Mouse (Mus musculus) embryonic facial prominence, embryonic 13.5 days (tissue): ENCODE data around the gene Acy3. TPM values are rescaled to one million over a fixed set of nuclear protein-coding genes. Genes with fewer than 3 reads are reported as not detected.
A peak's percentile ranks its signal among the peaks of the same experiment; 100 is the strongest.
"Not testable (repeated sequence)": the region's sequence is repeated elsewhere in the genome, so short reads cannot be mapped to it uniquely, and the experiment has no call there.

Source experiments
- ATAC-seq: fragments of 200-750 bp; cut with Nextera tagmentation; 2 replicates; pipeline ENCODE4 v1.8.0; 2017; ENCODE audit warnings: low read depth; ENCODE audit not compliant: insufficient number of reproducible peaks, insufficient read depth, low FRiP score, low TSS enrichment
- H3K27ac ChIP-seq: fragments of 300-500 bp; sonication (generic); 2 replicates; pipeline ENCODE4 v1.5.1; 2015; ENCODE audit warnings: moderate library complexity, mild to moderate bottlenecking, inconsistent platforms
- H3K27me3 ChIP-seq: fragments of 300-500 bp; sonication (generic); 2 replicates; pipeline ENCODE4 v1.6.1; 2015; ENCODE audit warnings: mild to moderate bottlenecking, inconsistent platforms
- H3K36me3 ChIP-seq: fragments of 300-500 bp; sonication (generic); 2 replicates; pipeline ENCODE4 v1.6.1; 2015; ENCODE audit warnings: mild to moderate bottlenecking, inconsistent platforms
- H3K4me1 ChIP-seq: fragments of 300-500 bp; sonication (generic); 2 replicates; pipeline ENCODE4 v1.6.1; 2015; ENCODE audit warnings: inconsistent platforms
- H3K4me2 ChIP-seq: fragments of 300-500 bp; sonication (generic); 2 replicates; pipeline ENCODE4 v1.6.1; 2015; ENCODE audit warnings: moderate library complexity, mild to moderate bottlenecking, inconsistent platforms
- H3K4me3 ChIP-seq: fragments of 300-500 bp; sonication (generic); 2 replicates; pipeline ENCODE4 v1.5.1; 2015; ENCODE audit warnings: mild to moderate bottlenecking, inconsistent platforms
- H3K9ac ChIP-seq: fragments of 300-500 bp; sonication (generic); 2 replicates; pipeline ENCODE4 v1.6.1; 2015; ENCODE audit warnings: mild to moderate bottlenecking, inconsistent platforms
- H3K9me3 ChIP-seq: fragments of 300-500 bp; sonication (generic); 2 replicates; pipeline ENCODE4 v1.6.1; 2016; ENCODE audit warnings: inconsistent platforms
- WGBS: fragments of 180-500 bp; shearing (Covaris S2); methylation state at CpG from one replicate; pipeline ENCODE4 v1.1.7; 2015; ENCODE audit warnings: mixed read lengths; 5-methylcytosine and 5-hydroxymethylcytosine counted together
- polyA plus RNA-seq: library from polyadenylated mRNA; unstranded; fragments of >200 nt; fragmentation: Nextera tagmentation; extraction: Ambion mirVana; gene quantifications from 2 replicates; pipeline ENCODE4 v1.2.1, GENCODE M21; 2015

Acy3 gene
- polyA plus RNA-seq, 1 experiment from 2014 or later = 3.7 TPM

GRCm38 (mm10) chr19:4032668-4033067 lies 46.3 kb downstream of the Acy3 start:
- no peak for ATAC-seq
- WGBS = 52% methylated on average over 7 of the region's 7 CpGs
- Histone ChIP-seq H3K36me3 (peaks cover 12% of the 10 kb centered on the region), H3K9ac (no peak overlapping the region), H3K4me2 (no peak overlapping the region), H3K9me3 (no peaks in the 10 kb centered on the region), H3K4me1 (peaks cover 14% of the 10 kb centered on the region), H3K4me3 (no peak overlapping the region), H3K27me3 (no peaks in the 10 kb centered on the region), H3K27ac (no peak overlapping the region)

GRCm38 (mm10) chr19:4033298-4033697 lies 46.9 kb downstream of the Acy3 start:
- H3K9me3 ChIP-seq = no peaks in the 10 kb centered on the region
- no peak overlapping the region for H3K4me2 ChIP-seq
- peaks cover 17% of the 10 kb centered on the region for H3K4me1 ChIP-seq
- ATAC-seq = no peak
- H3K4me3 ChIP-seq = no peak overlapping the region
- peaks cover 12% of the 10 kb centered on the region for H3K36me3 ChIP-seq
- no peak overlapping the region for H3K9ac ChIP-seq
- no peak overlapping the region for H3K27ac ChIP-seq
- WGBS = 78% methylated on average over 3 of the region's 3 CpGs
- H3K27me3 ChIP-seq = no peaks in the 10 kb centered on the region

GRCm38 (mm10) chr19:4033742-4034141 lies 47.4 kb downstream of the Acy3 start:
- no peak for ATAC-seq
- Histone ChIP-seq H3K4me1 (peaks cover 19% of the 10 kb centered on the region), H3K36me3 (peaks cover 12% of the 10 kb centered on the region), H3K9ac (no peak overlapping the region), H3K4me2 (no peak overlapping the region), H3K27me3 (no peaks in the 10 kb centered on the region), H3K4me3 (no peak overlapping the region), H3K9me3 (no peaks in the 10 kb centered on the region), H3K27ac (no peak overlapping the region)
- WGBS = 67% methylated on average over 5 of the region's 5 CpGs

GRCm38 (mm10) chr19:4036327-4037045 lies 50.1 kb downstream of the Acy3 start:
- H3K4me2 ChIP-seq = peak overlapping the region; percentile 39

GRCm38 (mm10) chr19:4037154-4037787 lies 50.9 kb downstream of the Acy3 start:
- Histone ChIP-seq H3K4me2 (peak overlapping the region; percentile 75), H3K27ac (peak overlapping the region; percentile 60), H3K9ac (peak overlapping the region; percentile 80), H3K36me3 (peaks cover 12% of the 10 kb centered on the region), H3K4me1 (peaks cover 19% of the 10 kb centered on the region), H3K4me3 (peak overlapping the region; percentile 54)
- H3K27me3 ChIP-seq, ATAC-seq, H3K9me3 ChIP-seq: not testable (repeated sequence)
- WGBS = 24% methylated on average over 7 of the region's 8 CpGs

More at GRCm38 (mm10) chr19:4036327-4037045, 50.1 kb downstream of the Acy3 start:
- no peaks in the 10 kb centered on the region for H3K9me3 ChIP-seq
- ATAC-seq = no peak
- H3K27me3 ChIP-seq = no peaks in the 10 kb centered on the region
- peaks cover 12% of the 10 kb centered on the region for H3K36me3 ChIP-seq
- H3K27ac ChIP-seq = no peak overlapping the region
- H3K4me1 ChIP-seq = peaks cover 19% of the 10 kb centered on the region
- no peak overlapping the region for H3K4me3 ChIP-seq
- no peak overlapping the region for H3K9ac ChIP-seq
- WGBS = 70% methylated on average over 12 of the region's 12 CpGs

- Histone ChIP-seq H3K4me3 (peak within 1 kb of the TSS; percentile 54), H3K9me3 (no peaks in the 10 kb centered on the region), H3K36me3 (peaks cover 12% of the 10 kb centered on the region), H3K27ac (peak within 1 kb of the TSS; percentile 60), H3K9ac (peak within 1 kb of the TSS; percentile 80), H3K27me3 (no peaks in the 10 kb centered on the region), H3K4me1 (peaks cover 19% of the 10 kb centered on the region), H3K4me2 (peak within 1 kb of the TSS; percentile 75)
- ATAC-seq = peak; percentile 82; the same call in 1 of the 2 replicates
- 0% methylated on average over 26 of the region's 26 CpGs for WGBS
These were observed 51.4 kb downstream of the Acy3 start, which contains the start of gene Gstp1 for GRCm38 (mm10) chr19:4037788-4038232. Gstp1 (minus strand) TSS chr19:4037985.

Other genes starting within 250 kb of the Acy3 start
- gene Kmt5b, start 219.1 kb upstream of the Acy3 start, polyA plus RNA-seq = 34.1 and 36.0 TPM in 2 replicates
- gene Chka, start 134.8 kb upstream of the Acy3 start, polyA plus RNA-seq = 54.8 and 56.5 TPM in 2 replicates
- 53.7 and 58.0 TPM in 2 replicates for gene Tcirg1, start 79.4 kb upstream of the Acy3 start, polyA plus RNA-seq
- gene Ndufs8, start 73.8 kb upstream of the Acy3 start, polyA plus RNA-seq = 258 and 278 TPM in 2 replicates
- gene Aldh3b1, start 56.8 kb upstream of the Acy3 start, polyA plus RNA-seq = 1.6 and 1.7 TPM in 2 replicates
- 15.8 and 16.6 TPM in 2 replicates for gene Unc93b1, start 51.4 kb upstream of the Acy3 start, polyA plus RNA-seq
- gene Aldh3b3, start 27.9 kb upstream of the Acy3 start, polyA plus RNA-seq = 0.24 TPM in 1 of 2 replicates, not detected in the other
- gene Aldh3b2, start 14.2 kb upstream of the Acy3 start, polyA plus RNA-seq = 7.9 and 8.2 TPM in 2 replicates
- not detected in 2 replicates for gene Tbx10, start 6.2 kb downstream of the Acy3 start, polyA plus RNA-seq
- 36.5 and 37.8 TPM in 2 replicates for gene Nudt8, start 14.0 kb downstream of the Acy3 start, polyA plus RNA-seq
- 5.6 and 6.5 TPM in 2 replicates for gene Gm49405, start 14.1 kb downstream of the Acy3 start, polyA plus RNA-seq
- 7.3 and 8.1 TPM in 2 replicates for gene Doc2g, start 16.7 kb downstream of the Acy3 start, polyA plus RNA-seq
- 178 and 206 TPM in 2 replicates for gene Ndufv1, start 26.2 kb downstream of the Acy3 start, polyA plus RNA-seq
- 535 and 609 TPM in 2 replicates for gene Gstp1, start 51.4 kb downstream of the Acy3 start, polyA plus RNA-seq
- gene Gstp2, start 59.5 kb downstream of the Acy3 start, polyA plus RNA-seq = 1.2 and 3.4 TPM in 2 replicates
- gene Gstp3, start 73.0 kb downstream of the Acy3 start, polyA plus RNA-seq = 0.32 and 0.41 TPM in 2 replicates
- gene Cabp2, start 95.0 kb downstream of the Acy3 start, polyA plus RNA-seq = not detected in 2 replicates
- 55.6 and 62.3 TPM in 2 replicates for gene Cdk2ap2, start 110.6 kb downstream of the Acy3 start, polyA plus RNA-seq
- 6.4 and 8.3 TPM in 2 replicates for gene Pitpnm1, start 113.4 kb downstream of the Acy3 start, polyA plus RNA-seq
- gene Aip, start 139.3 kb downstream of the Acy3 start, polyA plus RNA-seq = 97.6 and 107 TPM in 2 replicates
- gene Gpr152, start 153.2 kb downstream of the Acy3 start, polyA plus RNA-seq = not detected in 2 replicates
- gene Cabp4, start 157.5 kb downstream of the Acy3 start, polyA plus RNA-seq = not detected in 2 replicates
- 129 and 150 TPM in 2 replicates for gene Coro1b, start 162.0 kb downstream of the Acy3 start, polyA plus RNA-seq
- 2.8 and 3.0 TPM in 2 replicates for gene Ptprcap, start 167.0 kb downstream of the Acy3 start, polyA plus RNA-seq
- gene Rps6kb2, start 176.8 kb downstream of the Acy3 start, polyA plus RNA-seq = 65.5 and 69.6 TPM in 2 replicates
- gene Carns1, start 188.9 kb downstream of the Acy3 start, polyA plus RNA-seq = 1.7 and 3.0 TPM in 2 replicates
- 1.8 and 3.1 TPM in 2 replicates for gene Tbc1d10c, start 204.7 kb downstream of the Acy3 start, polyA plus RNA-seq
- 788 and 789 TPM in 2 replicates for gene Ppp1ca, start 205.5 kb downstream of the Acy3 start, polyA plus RNA-seq
- gene Rad9a, start 215.1 kb downstream of the Acy3 start, polyA plus RNA-seq = 34.1 and 37.3 TPM in 2 replicates
- 11.1 and 11.5 TPM in 2 replicates for gene Clcf1, start 227.7 kb downstream of the Acy3 start, polyA plus RNA-seq
- gene AC109138.7, start 227.8 kb downstream of the Acy3 start, polyA plus RNA-seq = not detected in 2 replicates
- 21.2 and 24.9 TPM in 2 replicates for gene Pold4, start 245.3 kb downstream of the Acy3 start, polyA plus RNA-seq